Mouse (Mus musculus): Measurements from ENCODE around the gene Art3. TPM values are rescaled to one million over a fixed set of nuclear protein-coding genes. Genes with fewer than 3 reads are reported as not detected.
A peak's percentile ranks its signal among the peaks of the same experiment; 100 is the strongest.
"Not testable (repeated sequence)": the region's sequence is repeated elsewhere in the genome, so short reads cannot be mapped to it uniquely, and the experiment has no call there.

The Art3 gene
- polyA plus RNA-seq, 2 experiments: 1.1 to 1.7 TPM

DNA sequence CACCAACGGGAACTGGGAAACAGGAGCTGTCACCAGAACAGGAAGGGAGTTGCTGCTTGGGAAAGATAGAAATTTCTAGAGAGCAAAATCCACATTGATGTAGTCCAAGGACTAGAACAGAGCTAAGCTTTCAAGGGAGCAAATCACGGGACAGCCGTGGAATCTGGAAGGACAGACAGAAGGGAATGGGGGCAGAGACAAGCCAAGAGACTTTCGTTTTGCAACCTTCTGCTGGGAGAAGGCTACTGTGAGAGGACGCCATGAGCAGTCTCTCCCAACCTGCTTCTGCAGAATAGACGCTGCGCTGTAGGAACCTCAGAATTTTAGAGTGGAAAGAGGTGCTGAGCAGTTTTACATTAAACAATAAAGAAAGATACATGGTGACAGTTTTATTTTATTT, 18.1 kb downstream of the Art3 start:
- TF ChIP-seq EP300 (IDR thresholded peaks at IDR 0.05; ENCODE audit: low read depth): no peak
- TF ChIP-seq CTCF (IDR thresholded peaks at IDR 0.05; ENCODE audit: low read depth): no peak
- H3K4me1 ChIP-seq (replicated peaks; ENCODE audit: control insufficient read depth in 2 of 2, insufficient read depth in 2 of 2, low read length in 1 of 2): peaks cover 2 to 19% of the 10 kb centered on the region in 2 experiments; a peak in 2 of 4 replicates
- no peak for ATAC-seq (ENCODE audit: insufficient read depth)
- H3K27me3 ChIP-seq (ENCODE audit: control insufficient read depth, insufficient read depth, low read length): no peaks in the 10 kb centered on the region
- H3K9me3 ChIP-seq (ENCODE audit: control insufficient read depth, low read length): no peaks in the 10 kb centered on the region
- no peaks in the 10 kb centered on the region for H3K36me3 ChIP-seq (replicated peaks; ENCODE audit: control insufficient read depth, insufficient read depth, low read depth)
- H3K27ac ChIP-seq: no peak overlapping the region
- H3K9ac ChIP-seq (replicated peaks): no peak overlapping the region
- H3K4me2 ChIP-seq (ENCODE audit: low read depth): no peak overlapping the region
- 64% methylated on average over 7 of the region's 7 CpGs for WGBS (ENCODE audit: insufficient replicate concordance)
- no peak for DNase-seq (ENCODE audit: low read depth in 3 of 3, low spot score in 3 of 3)
- H3K4me3 ChIP-seq (ENCODE audit: insufficient read depth in 1 of 2, low read depth in 2 of 2, low read length in 2 of 2): no peak overlapping the region

DNA sequence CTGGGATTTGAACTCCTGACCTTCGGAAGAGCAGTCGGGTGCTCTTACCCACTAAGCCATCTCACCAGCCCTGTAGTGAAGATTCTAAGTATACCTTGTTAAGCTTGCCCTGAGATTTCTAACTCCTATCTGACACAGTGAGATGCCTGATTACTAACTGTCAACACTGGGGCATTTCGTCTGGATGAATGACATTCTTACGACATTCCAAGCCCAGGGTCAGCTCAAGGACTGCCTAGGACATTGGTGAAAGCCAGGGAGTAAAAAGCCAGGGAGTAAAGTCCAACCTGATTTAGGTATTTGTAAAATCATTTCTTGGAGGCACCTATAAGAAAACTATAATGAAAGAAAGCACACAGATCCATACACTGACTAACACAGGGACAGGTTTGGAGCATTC, 21.1 kb downstream of the Art3 start:
- ATAC-seq (ENCODE audit: insufficient read depth); H3K4me3 ChIP-seq (ENCODE audit: insufficient read depth in 1 of 2, low read depth in 2 of 2, low read length in 2 of 2); H3K9ac ChIP-seq (replicated peaks); DNase-seq (ENCODE audit: low read depth in 3 of 3, low spot score in 3 of 3); H3K27me3 ChIP-seq (ENCODE audit: control insufficient read depth, insufficient read depth, low read length); H3K27ac ChIP-seq; H3K9me3 ChIP-seq (ENCODE audit: control insufficient read depth, low read length); H3K36me3 ChIP-seq (replicated peaks; ENCODE audit: control insufficient read depth, insufficient read depth, low read depth): not testable (repeated sequence)
- H3K4me1 ChIP-seq (replicated peaks; ENCODE audit: control insufficient read depth in 2 of 2, insufficient read depth in 2 of 2, low read length in 1 of 2): peaks cover 2 to 19% of the 10 kb centered on the region in 2 experiments; a peak in 2 of 4 replicates
- 72% methylated on average over 4 of the region's 4 CpGs for WGBS (ENCODE audit: insufficient replicate concordance)
- peak overlapping the region; percentile 61; the same call in 1 of the 2 replicates for H3K4me2 ChIP-seq (ENCODE audit: low read depth)

DNA sequence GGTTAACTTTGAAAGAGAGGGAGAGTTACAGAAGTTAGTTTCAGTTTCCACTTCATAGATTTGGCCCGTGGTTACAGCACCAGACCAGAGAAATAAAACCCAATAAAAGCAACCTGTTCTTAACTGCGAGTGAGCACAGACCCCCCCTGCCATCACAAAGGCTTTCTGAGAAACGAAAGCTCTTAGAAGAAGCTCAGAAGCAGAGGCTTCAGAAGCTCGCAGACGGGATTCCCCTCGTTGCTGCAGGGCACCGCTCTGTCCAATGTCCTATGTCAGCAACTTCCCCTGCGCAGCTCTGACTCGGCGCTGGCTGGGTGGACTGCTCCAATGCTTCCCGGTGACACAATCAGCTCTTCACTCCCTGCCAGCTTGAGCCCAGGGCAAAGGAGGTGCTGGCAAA, 21.9 kb downstream of the Art3 start:
- peaks cover 2 to 15% of the 10 kb centered on the region in 2 experiments; a peak in 2 of 4 replicates for H3K4me1 ChIP-seq (replicated peaks; ENCODE audit: control insufficient read depth in 2 of 2, insufficient read depth in 2 of 2, low read length in 1 of 2)
- H3K4me2 ChIP-seq (ENCODE audit: low read depth): peak overlapping the region; percentile 61
- H3K4me3 ChIP-seq (ENCODE audit: insufficient read depth in 1 of 2, low read depth in 2 of 2, low read length in 2 of 2): peak overlapping the region; percentile 50 to 57
- peak overlapping the region; percentile 55; the same call in 1 of the 2 replicates for H3K9ac ChIP-seq (replicated peaks)
- ATAC-seq (ENCODE audit: insufficient read depth) (peak; percentile 41; the same call in 1 of the 2 replicates), DNase-seq (ENCODE audit: low read depth in 3 of 3, low spot score in 3 of 3) (no peak)
- no peaks in the 10 kb centered on the region for H3K9me3 ChIP-seq (ENCODE audit: control insufficient read depth, low read length)
- no peaks in the 10 kb centered on the region for H3K36me3 ChIP-seq (replicated peaks; ENCODE audit: control insufficient read depth, insufficient read depth, low read depth)
- H3K27ac ChIP-seq: no peak overlapping the region
- H3K27me3 ChIP-seq (ENCODE audit: control insufficient read depth, insufficient read depth, low read length): no peaks in the 10 kb centered on the region
- 13% methylated on average over 11 of the region's 11 CpGs for WGBS (ENCODE audit: insufficient replicate concordance)
- TF ChIP-seq EP300 (IDR thresholded peaks at IDR 0.05; ENCODE audit: low read depth) (no peak), CTCF (IDR thresholded peaks at IDR 0.05; ENCODE audit: low read depth) (no peak)

DNA sequence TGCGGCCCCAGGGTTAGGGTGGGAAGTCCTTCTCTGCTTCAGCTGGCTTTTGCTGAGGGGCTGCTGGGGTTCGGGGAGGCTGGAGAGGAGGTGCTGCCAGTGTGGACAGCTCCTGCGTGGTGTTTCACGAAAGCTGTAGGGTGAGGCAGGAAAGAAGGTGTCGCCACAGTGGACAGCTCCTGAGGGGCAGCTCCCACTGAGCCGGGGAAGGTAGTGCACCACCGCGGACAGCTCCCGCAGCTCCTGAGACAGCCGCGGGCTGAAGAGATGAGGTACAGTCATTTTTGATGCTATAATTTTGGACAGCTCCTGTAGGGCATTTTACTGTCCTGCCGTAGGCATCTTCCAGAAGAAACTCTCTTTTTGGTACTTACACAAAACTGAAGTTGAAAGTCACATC, 26.4 kb downstream of the Art3 start:
- DNase-seq (ENCODE audit: low read depth in 3 of 3, low spot score in 3 of 3) (no peak), ATAC-seq (ENCODE audit: insufficient read depth) (no peak)
- WGBS (ENCODE audit: insufficient replicate concordance): 25% methylated on average over 12 of the region's 12 CpGs
- Histone ChIP-seq H3K4me2 (ENCODE audit: low read depth) (no peak overlapping the region), H3K27ac (no peak overlapping the region), H3K9me3 (ENCODE audit: control insufficient read depth, low read length) (no peaks in the 10 kb centered on the region), H3K36me3 (replicated peaks; ENCODE audit: control insufficient read depth, insufficient read depth, low read depth) (no peaks in the 10 kb centered on the region), H3K9ac (replicated peaks) (no peak overlapping the region), H3K4me3 (ENCODE audit: insufficient read depth in 1 of 2, low read depth in 2 of 2, low read length in 2 of 2) (no peak overlapping the region), H3K4me1 (replicated peaks; ENCODE audit: control insufficient read depth in 2 of 2, insufficient read depth in 2 of 2, low read length in 1 of 2) (peaks cover 0 to 3% of the 10 kb centered on the region in 2 experiments; a peak in 2 of 4 replicates), H3K27me3 (ENCODE audit: control insufficient read depth, insufficient read depth, low read length) (no peaks in the 10 kb centered on the region)
- TF ChIP-seq EP300 (IDR thresholded peaks at IDR 0.05; ENCODE audit: low read depth) (no peak), CTCF (IDR thresholded peaks at IDR 0.05; ENCODE audit: low read depth) (no peak)

DNA sequence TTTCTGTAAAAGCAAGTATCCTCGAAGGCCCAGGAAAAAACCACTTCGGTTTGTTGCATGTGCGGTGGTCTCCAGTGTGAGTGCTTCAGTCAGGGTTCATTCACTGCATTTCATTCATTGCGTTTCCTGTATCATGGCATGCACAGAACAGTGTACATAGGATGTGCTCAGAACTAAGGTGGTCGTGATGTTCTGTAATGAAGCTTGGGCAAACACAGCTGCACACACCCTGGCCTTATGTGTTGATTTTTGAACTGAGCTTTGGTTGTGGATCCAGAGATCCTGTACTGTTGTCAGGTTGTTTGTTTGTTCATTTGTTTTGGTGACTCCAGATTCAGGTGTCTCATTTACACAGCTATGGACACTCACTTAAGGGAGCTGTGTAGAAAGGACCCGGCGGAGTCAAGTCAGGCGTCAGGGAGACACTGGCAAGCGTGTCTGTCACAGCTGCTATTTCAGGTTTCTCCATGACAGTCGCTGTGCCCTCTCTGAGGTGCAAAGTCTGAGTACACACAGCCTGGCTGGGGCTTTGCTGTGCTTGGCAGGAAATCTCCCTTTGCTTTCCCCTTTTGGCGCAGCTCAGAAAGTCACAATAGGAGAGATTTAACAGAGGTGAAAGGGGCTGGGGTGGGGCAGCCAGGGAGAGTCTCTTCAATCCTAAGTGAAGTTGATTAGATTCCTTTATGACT, 27.3 kb downstream of the Art3 start:
- H3K9me3 ChIP-seq (ENCODE audit: control insufficient read depth, low read length): no peaks in the 10 kb centered on the region
- TF ChIP-seq EP300 (IDR thresholded peaks at IDR 0.05; ENCODE audit: low read depth) (no peak), CTCF (IDR thresholded peaks at IDR 0.05; ENCODE audit: low read depth) (no peak)
- H3K36me3 ChIP-seq (replicated peaks; ENCODE audit: control insufficient read depth, insufficient read depth, low read depth): no peaks in the 10 kb centered on the region
- H3K27ac ChIP-seq: no peak overlapping the region
- DNase-seq (ENCODE audit: low read depth in 3 of 3, low spot score in 3 of 3) (no peak), ATAC-seq (ENCODE audit: insufficient read depth) (peak; percentile 47)
- H3K27me3 ChIP-seq (ENCODE audit: control insufficient read depth, insufficient read depth, low read length): no peaks in the 10 kb centered on the region
- no peak overlapping the region for H3K4me2 ChIP-seq (ENCODE audit: low read depth)
- no peak overlapping the region for H3K9ac ChIP-seq (replicated peaks)
- 67% methylated on average over 11 of the region's 11 CpGs for WGBS (ENCODE audit: insufficient replicate concordance)
- H3K4me3 ChIP-seq (ENCODE audit: insufficient read depth in 1 of 2, low read depth in 2 of 2, low read length in 2 of 2): no peak overlapping the region
- peaks cover 0 to 2% of the 10 kb centered on the region in 2 experiments; a peak in 1 of 4 replicates for H3K4me1 ChIP-seq (replicated peaks; ENCODE audit: control insufficient read depth in 2 of 2, insufficient read depth in 2 of 2, low read length in 1 of 2)

All from liver, embryonic 14.5 days (tissue).